Mouse (Mus musculus) right cerebral cortex, postnatal 25 days (tissue): ENCODE measurements around the gene Kazn.

Experiments used
- DNase-seq: peaks from one replicate; pipeline ENCODE4 v3.0.0; 2022

Gene Kazn

DNA sequence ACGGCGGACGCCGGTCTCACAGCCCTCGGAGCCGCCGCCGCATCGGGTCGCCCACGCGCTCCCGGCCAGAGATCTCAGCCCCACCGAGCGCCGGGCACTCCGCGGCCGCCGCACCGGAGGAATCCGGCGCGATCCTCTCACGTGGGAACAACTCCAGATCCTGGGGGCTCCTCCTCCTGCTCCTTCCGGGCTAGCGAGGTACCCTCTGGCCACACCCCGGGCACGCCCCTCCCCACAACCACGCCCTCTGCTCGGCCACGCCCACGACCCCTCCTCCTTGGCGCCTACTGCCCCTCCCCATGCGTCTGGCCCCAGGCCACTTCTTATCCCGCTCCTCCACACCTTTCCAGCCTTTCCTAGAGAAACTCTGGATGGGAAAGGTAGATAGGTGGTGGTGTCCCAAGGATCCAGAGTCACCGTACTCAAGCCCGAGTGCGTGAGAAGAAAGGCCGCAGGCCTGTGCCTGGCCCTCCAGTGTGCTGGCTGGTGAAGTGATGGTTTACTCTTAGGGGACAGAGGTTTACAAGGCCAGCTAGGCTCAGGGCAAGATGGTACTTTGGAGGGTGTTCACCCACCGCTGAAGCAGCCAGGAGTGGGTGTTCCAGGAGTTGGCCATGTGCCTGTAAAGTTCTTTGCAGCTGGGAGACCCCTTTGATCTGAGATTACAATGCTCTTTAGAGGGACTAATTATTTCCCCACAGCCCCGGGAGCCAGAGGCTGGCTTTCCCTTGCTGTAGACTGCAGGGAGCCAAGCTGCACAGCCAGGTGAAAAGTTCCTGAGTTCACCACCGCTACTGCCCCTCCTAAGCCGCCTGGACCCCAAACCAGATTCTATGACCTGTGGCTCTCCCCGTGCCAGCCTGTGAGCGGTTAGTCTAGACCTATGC, at the start of gene Kazn:
Kazn (minus strand) TSS at position 162 of the 887 bp plus-strand sequence.
- peak; percentile 76 for DNase-seq

DNA sequence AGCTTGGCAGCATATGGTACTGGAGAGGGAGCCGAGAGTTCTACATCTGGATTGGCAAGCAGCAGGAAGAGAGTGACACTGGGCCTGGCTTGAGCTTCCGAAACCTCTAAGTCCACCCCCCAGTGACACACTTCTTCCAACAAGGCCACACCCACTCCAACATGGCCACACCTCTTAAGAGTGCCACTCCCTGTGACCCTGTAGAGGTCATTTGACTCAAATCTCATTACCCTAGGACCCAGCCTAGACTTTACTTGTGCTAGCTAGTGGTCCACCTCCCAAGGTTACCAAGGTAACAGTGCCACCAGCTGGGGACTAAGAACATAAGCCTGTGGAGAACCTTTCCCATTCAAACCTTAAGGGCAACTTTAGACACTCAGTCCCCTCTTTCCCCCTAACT, 46.3 kb upstream of the Kazn start:
- DNase-seq, result no peak

DNA sequence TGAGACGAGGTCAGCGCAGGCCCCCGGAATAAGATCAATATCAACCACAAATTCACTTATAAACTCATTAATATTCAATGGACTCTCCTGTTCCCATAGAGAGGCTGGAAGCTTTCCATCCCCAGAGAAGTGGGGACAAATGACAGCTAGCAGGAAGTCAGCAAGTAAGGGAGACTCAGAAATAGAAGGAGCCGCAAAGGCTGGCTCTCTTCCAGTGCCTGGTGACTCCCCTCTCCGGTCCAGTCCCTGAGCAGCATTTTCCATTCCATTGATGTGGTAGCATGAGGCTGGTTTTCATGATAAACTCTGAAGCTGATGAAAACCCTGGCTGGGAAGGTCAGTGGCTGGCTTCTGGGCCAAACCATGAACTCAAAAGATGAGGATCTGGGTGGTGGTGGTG, 44.7 kb upstream of the Kazn start:
- DNase-seq, result no peak

DNA sequence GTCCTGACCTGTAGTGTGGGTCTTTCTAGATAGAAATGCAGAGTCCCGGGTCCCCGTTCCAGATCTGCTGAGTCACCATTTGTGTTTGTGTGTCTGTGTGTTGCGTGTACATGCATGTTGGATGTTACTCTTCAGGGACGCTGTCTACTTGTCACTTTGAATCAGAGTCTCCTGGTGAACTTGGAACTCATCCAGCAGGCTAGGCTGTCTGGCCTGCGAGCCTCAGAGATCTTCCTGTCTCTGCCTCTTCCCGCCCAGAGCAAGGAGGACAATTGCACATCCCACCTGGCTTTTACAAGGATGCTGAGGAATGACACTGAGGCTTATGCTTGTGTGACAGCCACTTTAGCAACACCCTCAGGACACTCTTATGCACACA, 39.0 kb upstream of the Kazn start:
- DNase-seq, result no peak

DNA sequence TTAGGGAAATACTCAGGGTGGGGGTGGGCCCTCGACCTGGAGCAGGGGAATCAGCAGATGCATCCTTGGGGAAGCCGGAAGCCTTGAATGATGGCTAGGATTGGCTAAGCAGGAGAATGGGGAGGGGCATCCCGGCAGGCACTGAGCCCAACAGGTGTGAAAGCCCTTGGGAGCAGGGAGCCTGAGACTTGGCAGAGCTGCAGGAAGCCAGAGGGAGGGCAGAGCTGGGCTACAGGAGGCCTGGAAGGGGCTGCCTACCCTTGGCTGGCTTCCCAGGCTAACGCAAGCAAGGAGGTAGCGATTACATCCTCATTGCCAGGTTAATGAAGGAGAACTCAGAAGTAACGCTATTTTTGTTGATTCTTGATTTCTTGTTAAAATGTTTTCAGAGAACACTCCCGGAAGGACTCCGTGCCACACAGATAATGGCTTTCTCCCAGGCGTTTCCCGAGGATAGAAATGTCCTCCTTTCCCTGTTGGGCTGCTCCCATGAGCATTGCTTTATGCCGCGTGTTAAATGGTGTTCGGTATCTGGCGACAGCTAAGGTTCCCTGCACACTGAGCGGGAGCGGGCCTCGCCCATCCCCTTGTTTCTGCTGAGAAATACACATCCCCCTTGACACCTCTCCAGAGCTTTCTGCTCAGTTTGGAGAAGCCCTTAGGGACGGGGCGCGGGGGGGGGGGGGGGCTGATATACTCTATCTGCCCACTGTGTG, 38.4 kb upstream of the Kazn start:
- DNase-seq, result no peak

- DNase-seq, result no peak
Measured at GRCm38 (mm10) chr4:142275242-142275641, 36.0 kb upstream of the Kazn start.

- no peak for DNase-seq
Measured at GRCm38 (mm10) chr4:142274441-142275234, 35.4 kb upstream of the Kazn start.

- no peak for DNase-seq
Measured at GRCm38 (mm10) chr4:142271506-142271905, 32.3 kb upstream of the Kazn start.

- DNase-seq, result no peak
Measured at GRCm38 (mm10) chr4:142267832-142268231, 28.6 kb upstream of the Kazn start.

DNA sequence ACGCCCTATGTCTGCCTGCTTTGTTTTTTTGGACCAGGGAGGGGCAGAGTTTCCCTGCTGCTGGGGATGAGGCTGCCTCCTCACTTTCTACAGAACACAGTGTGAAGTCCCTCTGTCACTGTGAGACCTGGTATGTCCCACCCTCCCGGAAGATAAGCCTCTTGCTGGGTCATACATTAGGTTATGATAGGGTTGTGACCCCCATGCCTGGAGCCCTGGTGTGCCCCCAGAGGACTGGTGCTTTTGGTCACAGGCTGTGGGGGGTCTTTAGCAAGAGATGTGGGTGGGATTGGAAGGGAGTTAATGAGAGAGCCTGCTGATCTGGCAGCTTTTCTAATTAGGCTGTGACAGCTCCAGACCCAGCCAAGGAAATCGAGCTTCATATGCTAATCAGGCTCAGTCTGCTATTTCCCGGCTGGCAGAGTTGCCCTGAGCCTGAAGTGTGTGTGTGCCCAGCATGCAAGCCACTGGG, 28.2 kb upstream of the Kazn start:
- peak; percentile 31 for DNase-seq

DNA sequence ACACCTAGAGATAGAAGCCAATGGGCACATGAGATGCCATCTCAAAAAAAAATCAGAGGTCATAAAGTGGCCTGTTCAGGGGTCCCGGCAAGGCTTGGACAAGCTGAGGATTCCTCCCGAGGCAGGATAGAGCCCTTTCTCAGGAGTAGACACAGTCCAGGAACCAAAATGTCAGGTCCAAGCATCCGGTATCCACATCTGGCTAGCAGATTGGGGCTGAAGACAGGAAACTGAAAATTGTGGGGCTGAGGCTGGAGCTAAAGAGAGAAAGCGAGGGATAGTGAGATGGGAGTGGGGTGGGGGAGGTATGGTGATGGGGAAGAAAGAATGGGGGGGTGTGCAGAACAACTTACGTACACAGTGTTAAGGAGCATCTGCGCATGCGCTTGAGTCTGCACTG, 25.1 kb upstream of the Kazn start:
- DNase-seq, result no peak

GRCm38 (mm10) chr4:142261725-142262124, 22.5 kb upstream of the Kazn start:
- DNase-seq, result no peak

DNA sequence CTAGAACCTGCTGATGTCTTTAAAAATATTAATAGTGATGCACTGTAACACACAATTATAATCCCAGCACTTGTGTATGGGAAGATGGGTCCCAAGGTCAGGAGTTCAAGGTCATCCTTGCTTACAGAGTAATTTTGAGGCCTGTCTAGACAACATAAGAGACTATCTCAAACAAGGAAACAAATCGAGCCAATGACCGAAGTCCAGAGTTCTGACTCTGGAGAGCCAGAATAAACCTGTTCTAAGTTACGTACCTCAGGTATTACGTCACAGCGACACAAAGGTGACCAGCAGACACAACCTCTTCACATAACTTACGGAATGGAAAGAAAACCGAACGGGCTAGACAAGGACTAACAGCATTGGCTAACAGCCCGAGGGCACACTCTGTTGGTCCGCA, 19.5 kb upstream of the Kazn start:
- DNase-seq, result no peak

- DNase-seq, result no peak
Measured at GRCm38 (mm10) chr4:142254088-142254487, 14.9 kb upstream of the Kazn start.

- no peak for DNase-seq
Measured at GRCm38 (mm10) chr4:142251471-142252354, 12.5 kb upstream of the Kazn start.

- DNase-seq, result no peak
Measured at GRCm38 (mm10) chr4:142250054-142250453, 10.9 kb upstream of the Kazn start.

GRCm38 (mm10) chr4:142249401-142249800, 10.2 kb upstream of the Kazn start:
- DNase-seq, result no peak

DNA sequence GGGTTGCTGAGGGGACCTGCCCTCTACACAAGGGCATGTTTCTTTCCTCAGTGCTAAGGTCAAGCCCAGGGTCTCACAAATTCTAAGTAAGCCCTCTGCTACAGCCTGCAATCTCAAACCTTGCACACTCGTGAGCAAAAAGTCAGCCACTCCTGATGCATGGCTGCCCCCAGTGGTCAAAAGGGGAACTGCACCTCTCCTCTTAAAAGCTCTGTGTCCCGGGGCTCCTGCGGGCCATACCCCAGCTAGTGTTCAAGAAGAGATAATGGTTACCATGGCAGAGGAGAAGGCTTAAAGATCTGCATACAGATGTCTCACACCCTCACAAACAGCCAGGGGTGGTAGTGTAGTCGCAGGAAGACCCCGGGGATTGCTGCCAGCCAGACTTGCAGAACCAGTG, 9.2 kb upstream of the Kazn start:
- peak; percentile 57 for DNase-seq

GRCm38 (mm10) chr4:142246698-142247097, 7.5 kb upstream of the Kazn start:
- DNase-seq, result no peak

DNA sequence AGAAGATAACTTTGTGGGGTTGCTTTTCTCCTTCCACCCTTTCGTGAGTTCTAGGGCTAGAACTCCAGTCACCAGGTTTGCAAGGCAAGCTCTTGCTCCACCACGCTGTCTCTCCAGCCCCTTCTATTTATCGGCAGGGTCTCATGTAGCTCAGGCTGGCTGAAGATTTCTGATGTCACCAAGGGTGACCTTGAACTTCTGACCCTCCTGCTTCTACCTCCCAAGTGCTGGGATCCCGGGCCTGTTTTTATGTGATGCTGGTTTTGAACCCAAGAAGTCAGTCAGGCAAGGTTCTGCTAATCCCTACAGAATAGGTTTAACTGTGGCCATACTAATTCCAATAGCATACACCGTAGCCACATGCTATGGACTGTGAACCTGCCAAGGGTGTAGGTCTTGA, 5.4 kb upstream of the Kazn start:
- no peak for DNase-seq

DNA sequence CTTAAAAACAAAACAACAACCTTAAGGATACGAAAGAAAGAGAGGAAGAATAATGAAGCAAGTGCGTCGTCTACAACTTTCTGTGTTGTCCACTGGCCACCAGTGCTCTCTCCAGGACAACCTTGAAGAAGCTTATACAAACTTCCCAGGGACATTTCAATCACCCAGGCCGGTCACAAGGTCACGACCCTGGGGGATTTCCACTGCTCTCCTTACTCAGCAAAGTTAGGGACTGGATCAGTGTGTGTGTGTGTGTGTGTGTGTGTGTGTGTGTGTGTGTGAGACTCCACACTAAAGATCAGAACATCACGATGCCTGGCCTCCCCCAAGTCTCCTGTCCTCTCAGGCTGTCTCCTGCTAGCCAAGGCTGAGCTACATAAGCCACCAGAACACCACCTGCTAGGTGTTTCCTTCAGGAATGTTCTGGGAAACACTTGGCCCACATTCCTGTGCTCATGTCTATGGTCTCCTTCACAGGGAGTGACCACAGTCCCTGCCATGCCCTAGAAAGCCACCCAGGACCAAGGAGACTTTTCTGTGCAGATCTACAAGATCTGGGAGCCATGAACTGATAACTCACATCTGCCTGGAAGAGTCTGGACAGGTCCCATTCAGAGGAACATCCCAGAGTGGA, 3.7 kb upstream of the Kazn start:
- no peak for DNase-seq

DNA sequence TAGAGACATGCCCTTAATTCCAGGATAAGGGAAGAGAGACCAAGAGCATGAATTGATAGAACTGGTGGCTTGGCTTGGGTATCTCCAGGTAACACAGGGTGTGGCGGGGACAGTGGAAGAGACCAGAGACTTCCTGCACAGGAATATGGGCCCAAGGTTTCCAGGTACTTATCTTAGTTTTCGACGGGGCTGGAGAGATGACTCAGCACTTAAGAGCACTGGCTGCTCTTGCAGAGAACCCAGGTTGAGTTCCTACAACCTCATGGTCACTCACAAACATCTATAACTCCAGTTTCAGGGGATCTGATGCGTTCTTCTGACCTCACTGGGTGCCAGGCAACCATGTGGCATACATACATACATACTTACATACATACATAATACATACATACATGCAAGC, 3.0 kb upstream of the Kazn start:
- no peak for DNase-seq
